Mouse (Mus musculus): ENCODE measurements at regions not wholly inside any gene's neighbourhood (a gene's known extent, or its start where the extent isn't known, plus 50 kb on each side); places are given as distances from the start of the nearest gene placed in this dataset.

- no peak for TF ChIP-seq CTCF (IDR thresholded peaks at IDR 0.05)
- H3K4me3 ChIP-seq = no peak overlapping the region
- H3K27ac ChIP-seq = no peak overlapping the region
- DNase-seq = no peak
- intact Hi-C loops (cut with DNase I) = no loop called here
Measured at GRCm38 (mm10) chr1:186245723-186246440, 128.8 kb upstream of the Lyplal1 start.

GRCm38 (mm10) chr1:186241112-186241511, 124.0 kb upstream of the Lyplal1 start:
- Histone ChIP-seq H3K4me3 (no peak overlapping the region), H3K27ac (no peak overlapping the region)
- intact Hi-C loops (cut with DNase I) = loop anchor here (5.0 kb wide), 1 partner anchor 471 kb away; no protein-coding TSS in a partner anchor
- peak; percentile 36 for DNase-seq
- peak; percentile 57 for TF ChIP-seq CTCF (IDR thresholded peaks at IDR 0.05)

GRCm38 (mm10) chr1:186237556-186237955, 120.4 kb upstream of the Lyplal1 start:
- H3K27ac ChIP-seq = no peak overlapping the region
- DNase-seq = no peak
- intact Hi-C loops (cut with DNase I) = no loop called here
- TF ChIP-seq CTCF (IDR thresholded peaks at IDR 0.05) = no peak
- H3K4me3 ChIP-seq = no peak overlapping the region

GRCm38 (mm10) chr1:186236267-186237020, 119.3 kb upstream of the Lyplal1 start:
- H3K27ac ChIP-seq = no peak overlapping the region
- TF ChIP-seq CTCF (IDR thresholded peaks at IDR 0.05) = no peak
- no peak overlapping the region for H3K4me3 ChIP-seq
- no peak for DNase-seq
- intact Hi-C loops (cut with DNase I) = no loop called here

DNA sequence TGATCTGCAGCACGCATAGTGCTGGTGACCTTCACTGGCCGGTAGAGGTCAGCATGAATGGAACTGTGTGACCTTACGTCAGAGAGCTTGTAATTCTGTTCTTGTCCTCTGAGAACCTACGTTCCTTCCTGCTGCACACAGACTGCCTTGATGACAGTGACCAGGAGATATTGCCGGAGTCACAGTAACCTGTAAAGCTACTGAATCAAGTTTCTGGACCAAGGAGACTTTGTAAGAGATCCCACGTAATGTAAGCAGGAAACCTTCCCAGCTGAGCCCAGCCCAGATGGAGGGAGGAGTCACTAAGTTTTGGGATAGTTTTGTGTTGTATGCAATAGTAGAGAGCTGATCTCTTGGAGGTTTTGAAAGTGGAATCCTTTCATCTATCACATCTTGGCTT, 117.4 kb upstream of the Lyplal1 start:
- intact Hi-C loops (cut with DNase I) = no loop called here
- H3K4me3 ChIP-seq = no peak overlapping the region
- no peak for DNase-seq
- TF ChIP-seq CTCF (IDR thresholded peaks at IDR 0.05) = no peak
- H3K27ac ChIP-seq = no peak overlapping the region

DNA sequence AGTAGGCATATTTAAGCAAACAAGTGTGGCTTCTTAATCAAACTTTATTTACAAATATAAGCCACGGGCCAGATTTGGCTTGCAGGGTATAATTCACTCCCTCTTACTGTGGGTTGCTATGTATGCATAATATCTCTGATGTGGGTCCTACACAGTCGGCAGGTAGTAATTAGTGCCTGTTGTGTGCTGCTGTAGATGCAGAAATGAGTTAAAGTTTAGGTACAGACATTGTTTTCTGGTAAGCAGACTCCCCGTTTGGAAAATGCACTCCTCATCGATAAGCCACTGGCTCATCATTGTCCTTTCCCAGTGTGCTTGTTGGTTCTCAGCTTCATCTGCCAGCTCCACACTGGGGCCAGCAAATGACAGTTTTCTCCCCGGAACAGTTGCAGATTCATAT, 113.4 kb upstream of the Lyplal1 start:
- Histone ChIP-seq H3K4me3 (no peak overlapping the region), H3K27ac (no peak overlapping the region)
- TF ChIP-seq CTCF (IDR thresholded peaks at IDR 0.05) = no peak
- no peak for DNase-seq
- intact Hi-C loops (cut with DNase I) = no loop called here

- intact Hi-C loops (cut with DNase I) = no loop called here
- Histone ChIP-seq H3K27ac (no peak overlapping the region), H3K4me3 (no peak overlapping the region)
- TF ChIP-seq CTCF (IDR thresholded peaks at IDR 0.05) = no peak
- no peak for DNase-seq
Measured at GRCm38 (mm10) chr1:186229856-186230255, 112.7 kb upstream of the Lyplal1 start.

DNA sequence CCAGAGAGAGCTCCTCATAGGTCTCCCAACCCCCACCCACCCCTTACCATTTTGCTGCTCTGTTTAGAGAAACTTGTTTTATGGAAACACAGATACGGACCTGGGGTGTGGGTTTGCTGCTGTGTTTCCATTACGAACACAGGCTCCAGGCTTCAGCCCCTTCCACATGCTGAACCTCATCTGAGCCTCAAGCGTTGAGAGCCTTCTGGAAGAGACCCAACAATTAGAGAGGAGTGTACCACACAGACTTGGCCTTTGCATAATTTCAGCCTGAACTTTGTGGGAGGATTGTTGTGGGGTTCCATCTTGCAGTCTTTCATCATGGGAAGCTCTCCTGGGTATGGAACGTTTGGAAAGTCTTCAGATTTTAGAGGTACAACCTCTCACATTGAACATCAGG, 111.3 kb upstream of the Lyplal1 start:
- intact Hi-C loops (cut with DNase I) = no loop called here
- no peak for DNase-seq

DNA sequence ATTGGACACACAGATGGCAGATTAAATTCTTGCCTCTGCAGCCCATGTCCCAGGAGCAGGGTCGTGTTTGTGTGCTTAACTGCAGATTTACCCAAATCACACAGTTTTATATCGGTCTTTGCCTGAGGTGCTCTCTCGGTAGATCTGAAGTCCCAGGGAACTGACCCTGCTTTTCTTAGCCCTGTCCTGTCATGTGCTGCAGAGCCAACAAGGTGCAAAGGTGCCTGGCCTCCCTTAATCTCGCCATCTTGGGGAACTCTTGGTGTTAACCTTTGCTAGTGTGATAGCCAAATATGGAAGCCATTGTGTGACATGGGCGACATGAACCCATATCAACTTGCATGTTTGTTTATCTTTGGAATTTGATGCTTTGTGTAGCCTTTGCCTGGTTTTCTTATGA, 107.1 kb upstream of the Lyplal1 start:
- Histone ChIP-seq H3K27ac (no peak overlapping the region), H3K4me3 (no peak overlapping the region)
- no peak for DNase-seq
- intact Hi-C loops (cut with DNase I) = no loop called here
- TF ChIP-seq CTCF (IDR thresholded peaks at IDR 0.05) = no peak

More for the DNA sequence above, 111.3 kb upstream of the Lyplal1 start:
- Histone ChIP-seq H3K4me3 (no peak overlapping the region), H3K27ac (no peak overlapping the region)
- TF ChIP-seq CTCF (IDR thresholded peaks at IDR 0.05) = no peak

- TF ChIP-seq CTCF (IDR thresholded peaks at IDR 0.05) = no peak
Measured at GRCm38 (mm10) chr1:186223417-186223816, 106.3 kb upstream of the Lyplal1 start.

DNA sequence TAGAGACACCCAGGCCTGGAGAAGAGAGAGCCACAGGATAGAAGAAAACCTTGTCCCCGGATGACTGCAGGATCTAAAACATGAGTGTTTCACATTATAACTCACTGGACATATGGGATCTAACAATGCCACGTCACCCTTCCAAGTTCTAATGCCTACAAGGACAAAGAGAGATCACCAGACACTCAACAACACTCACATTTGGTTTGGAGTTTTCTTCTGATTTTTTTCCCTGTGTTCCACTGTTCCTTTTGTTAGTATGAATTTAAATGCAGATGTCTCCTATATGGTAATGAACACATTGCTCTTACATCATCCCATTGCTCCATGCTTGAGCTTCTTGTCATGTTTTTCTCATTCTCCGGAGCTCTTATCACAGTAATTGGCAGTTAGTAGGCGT, 101.9 kb upstream of the Lyplal1 start:
- H3K27ac ChIP-seq = no peak overlapping the region
- no peak for TF ChIP-seq CTCF (IDR thresholded peaks at IDR 0.05)
- intact Hi-C loops (cut with DNase I) = no loop called here
- DNase-seq = no peak
- no peak overlapping the region for H3K4me3 ChIP-seq

More at GRCm38 (mm10) chr1:186223417-186223816, 106.3 kb upstream of the Lyplal1 start:
- Histone ChIP-seq H3K4me3 (no peak overlapping the region), H3K27ac (no peak overlapping the region)
- intact Hi-C loops (cut with DNase I) = no loop called here
- no peak for DNase-seq

GRCm38 (mm10) chr1:186217198-186217597, 100.1 kb upstream of the Lyplal1 start:
- no peak for DNase-seq

DNA sequence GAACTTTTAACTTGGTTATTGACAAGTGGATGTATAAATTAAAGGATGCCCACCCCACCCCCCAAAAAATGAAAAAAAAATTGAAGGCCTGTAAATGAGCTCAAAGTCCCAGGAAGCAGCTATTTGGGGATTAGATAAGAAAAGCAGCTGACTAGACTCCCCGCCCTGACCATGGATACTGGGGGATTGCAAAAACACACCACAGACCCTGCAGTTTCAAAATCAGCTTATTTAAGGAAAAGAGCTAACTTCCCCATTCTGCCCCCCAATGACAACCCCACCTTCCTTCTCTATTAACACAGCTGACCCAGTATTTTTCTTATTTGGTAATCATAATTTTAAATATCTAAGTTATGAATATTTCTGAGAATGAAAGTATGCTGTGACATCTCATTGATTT, 87.0 kb upstream of the Lyplal1 start:
- H3K27ac ChIP-seq = no peak overlapping the region
- intact Hi-C loops (cut with DNase I) = no loop called here
- no peak for DNase-seq
- H3K4me3 ChIP-seq = no peak overlapping the region
- TF ChIP-seq CTCF (IDR thresholded peaks at IDR 0.05) = no peak

More at GRCm38 (mm10) chr1:186217198-186217597, 100.1 kb upstream of the Lyplal1 start:
- no peak for TF ChIP-seq CTCF (IDR thresholded peaks at IDR 0.05)
- Histone ChIP-seq H3K4me3 (no peak overlapping the region), H3K27ac (no peak overlapping the region)
- intact Hi-C loops (cut with DNase I) = no loop called here
